In the genomic region with DNA sequence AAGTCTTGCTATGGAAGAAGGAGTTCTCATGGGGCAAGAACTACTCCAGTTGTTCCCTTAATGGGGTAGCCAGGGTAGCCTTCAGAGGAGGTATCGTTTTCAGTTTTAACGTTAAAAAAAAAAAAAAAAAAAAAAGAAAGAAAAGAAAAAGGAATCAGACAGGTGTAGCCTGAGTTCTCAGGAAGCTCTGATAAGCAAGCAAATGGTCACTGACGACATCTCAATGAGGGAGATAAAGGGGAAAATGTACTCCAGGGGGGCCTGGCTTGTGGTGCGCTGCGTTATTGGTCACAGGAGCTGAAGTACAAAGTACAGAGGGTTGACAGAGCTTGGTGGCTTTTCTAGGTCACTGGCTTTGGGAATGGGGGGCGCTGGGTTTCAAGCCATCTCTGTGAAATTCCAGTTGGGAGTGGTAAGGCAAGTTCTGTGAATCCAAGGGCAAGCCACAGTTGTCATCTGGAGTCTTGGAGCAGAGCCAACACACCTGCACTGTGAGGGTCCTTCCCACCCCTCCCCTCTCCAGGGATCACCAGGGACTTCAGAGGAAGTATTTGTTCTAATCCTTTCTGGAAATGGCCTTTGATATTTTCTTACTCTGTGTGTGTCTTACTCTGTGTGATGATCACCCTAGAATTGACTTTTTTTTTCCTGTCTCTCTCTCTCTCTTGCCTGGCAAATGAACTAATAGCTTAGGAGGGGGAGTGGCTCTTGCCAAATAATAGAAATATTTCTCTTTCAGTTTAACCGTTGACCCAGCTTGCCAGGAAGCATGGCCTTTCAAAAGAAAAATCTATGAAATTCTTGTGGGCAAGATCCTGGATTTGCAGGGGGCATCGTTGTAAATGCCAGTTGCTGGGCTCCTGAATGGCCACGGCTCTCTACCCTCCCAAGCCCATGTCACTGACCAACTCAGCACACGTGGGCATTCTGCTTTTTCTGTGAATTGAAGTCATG, we compare ENCODE assay signal across 9 mouse cellular contexts.
DNase-seq lines count a peak whose midpoint lies in the region; ATAC-seq lines count a peak whose summit lies in the region.
"Had no signal": no experiment of that assay in that cellular context is flagged by ENCODE, and none has a peak within 500 bp of the region (broad histone marks: within the 10 kb centered on the region; RNA-seq: fewer than 3 reads in every experiment).

No protein-coding gene starts in this region.

- 56% methylated on average over 10 of the region's 10 CpGs for WGBS in heart, embryonic 15.5 days
- 46% methylated on average over 10 of the region's 10 CpGs for WGBS in heart, embryonic 11.5 days (ENCODE audit: insufficient replicate concordance)

- H3K9ac ChIP-seq in heart, embryonic 15.5 days = no peak overlapping the region
- no peak overlapping the region for H3K9ac ChIP-seq in heart, embryonic 11.5 days (ENCODE audit: low read depth, low read length)
- H3K9ac ChIP-seq: midbrain, embryonic 15.5 days had no signal

- H3K4me1 ChIP-seq in heart, embryonic 15.5 days (replicated peaks) = peaks cover 45% of the 10 kb centered on the region
- H3K4me1 ChIP-seq in heart, embryonic 11.5 days (ENCODE audit: control insufficient read depth, insufficient read depth, low read length) = peaks cover 29% of the 10 kb centered on the region

- ATAC-seq in heart, embryonic 15.5 days (replicated peaks; ENCODE audit: insufficient number of reproducible peaks, insufficient read depth, low FRiP score, low read depth) = no peak
- no peak for ATAC-seq in heart, embryonic 11.5 days (replicated peaks; ENCODE audit: insufficient number of reproducible peaks, low FRiP score, low TSS enrichment)

- H3K36me3 ChIP-seq in heart, embryonic 15.5 days = no peaks in the 10 kb centered on the region
- H3K36me3 ChIP-seq in heart, embryonic 11.5 days (ENCODE audit: control insufficient read depth, insufficient read depth, low read length) = no peaks in the 10 kb centered on the region
- H3K36me3 ChIP-seq: midbrain, embryonic 15.5 days had no signal

- no peak overlapping the region for H3K4me3 ChIP-seq in heart, embryonic 15.5 days
- H3K4me3 ChIP-seq in heart, embryonic 11.5 days (ENCODE audit: low read depth, low read length) = no peak overlapping the region
- H3K4me3 ChIP-seq: midbrain, embryonic 15.5 days had no signal

- 0 out of 2 replicates have a peak, but pooled peaks cover 3% of the 10 kb centered on the region for H3K27me3 ChIP-seq in heart, embryonic 15.5 days
- no peaks in the 10 kb centered on the region for H3K27me3 ChIP-seq in heart, embryonic 11.5 days (ENCODE audit: control insufficient read depth, insufficient read depth, low read length)
- H3K27me3 ChIP-seq: midbrain, embryonic 15.5 days had no signal

- no peak overlapping the region for H3K4me2 ChIP-seq in heart, embryonic 15.5 days
- no peak overlapping the region for H3K4me2 ChIP-seq in heart, embryonic 11.5 days
- H3K4me2 ChIP-seq: midbrain, embryonic 15.5 days had no signal

- H3K27ac ChIP-seq in heart, embryonic 15.5 days = peak overlapping the region; percentile 75
- no peak overlapping the region for H3K27ac ChIP-seq in heart, embryonic 11.5 days (ENCODE audit: low read depth, low read length)

- DNase-seq in retina, postnatal 1 day = peak; percentile 20
- DNase-seq in retina, embryonic 14.5 days (ENCODE audit: low spot score) = no peak
- peak; percentile 59 for DNase-seq in kidney, adult 9 months
- DNase-seq in yolk sac, embryonic 10.5 days (ENCODE audit: low spot score) = peak; percentile 66
- no peak for DNase-seq in urinary bladder, adult 2 months (ENCODE audit: low spot score)
- no peak for DNase-seq in spleen, postnatal 14 days (ENCODE audit: low spot score in 2 of 2)

- H3K9me3 ChIP-seq in heart, embryonic 15.5 days (replicated peaks) = no peaks in the 10 kb centered on the region
- H3K9me3 ChIP-seq in heart, embryonic 11.5 days (replicated peaks; ENCODE audit: control insufficient read depth, low read length) = no peaks in the 10 kb centered on the region; the same call in 1 of the 2 replicates
- H3K9me3 ChIP-seq: midbrain, embryonic 15.5 days had no signal

Comparison
In these comparisons a context has a peak if more than half of its experiments do, and no peak if none do; other contexts are left out.
1. DNase-seq: peak in retina, postnatal 1 day (single experiment), kidney, adult 9 months (single experiment) and yolk sac, embryonic 10.5 days (single experiment); none in retina, embryonic 14.5 days (single experiment), urinary bladder, adult 2 months (single experiment) and spleen, postnatal 14 days (0 of 2).